8 mouse cellular contexts compared by ENCODE assay signal in the genomic region with DNA sequence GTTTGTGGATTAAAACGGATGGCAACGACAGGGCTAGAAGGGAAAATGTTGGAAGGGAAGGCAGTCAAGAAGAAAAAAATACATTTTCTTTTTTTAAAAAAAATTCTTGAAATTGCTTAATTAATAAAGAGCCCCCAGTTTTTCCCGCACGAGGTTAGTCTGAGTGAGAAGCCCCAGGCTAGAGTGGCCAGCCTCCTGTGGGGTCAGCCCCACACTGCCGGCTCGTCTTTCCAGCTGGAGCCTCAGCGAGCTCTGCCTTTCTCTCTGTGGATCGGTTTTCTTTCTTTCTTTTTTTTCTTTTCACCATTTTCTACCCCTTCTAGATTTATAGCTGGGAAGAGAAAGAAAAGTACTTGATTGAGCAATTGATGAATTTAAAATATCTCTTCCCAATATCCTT. TPM values are rescaled to one million over a fixed set of nuclear protein-coding genes. Genes with fewer than 3 reads are reported as not detected.
DNase-seq lines count a peak whose midpoint lies in the region; ATAC-seq and TF ChIP-seq lines count a peak whose summit lies in the region.

No protein-coding gene starts in this region.

- no peaks in the 10 kb centered on the region for H3K36me3 ChIP-seq in kidney, embryonic 16.5 days (ENCODE audit: insufficient read depth, low read length)
- no peaks in the 10 kb centered on the region for H3K36me3 ChIP-seq in intestine, embryonic 16.5 days (ENCODE audit: control insufficient read depth, insufficient read depth, low read length)
- H3K36me3 ChIP-seq in neural tube, embryonic 13.5 days: no peaks in the 10 kb centered on the region

- H3K4me1 ChIP-seq in kidney, embryonic 16.5 days (ENCODE audit: insufficient read depth, low read length): peaks cover 51% of the 10 kb centered on the region
- H3K4me1 ChIP-seq in embryonic fibroblast, embryonic 13.5 days (ENCODE audit: control insufficient read depth, insufficient read depth, low read length): peaks cover 22% of the 10 kb centered on the region
- peaks cover 45% of the 10 kb centered on the region for H3K4me1 ChIP-seq in intestine, embryonic 16.5 days (ENCODE audit: control insufficient read depth, insufficient read depth, low read length)
- H3K4me1 ChIP-seq in neural tube, embryonic 13.5 days (replicated peaks): peaks cover 59% of the 10 kb centered on the region

- ATAC-seq in kidney, embryonic 16.5 days (ENCODE audit: low FRiP score, low TSS enrichment): no peak
- no peak for ATAC-seq in intestine, embryonic 16.5 days
- ATAC-seq in neural tube, embryonic 13.5 days (ENCODE audit: low read depth): no peak

- H3K4me2 ChIP-seq in kidney, embryonic 16.5 days (replicated peaks; ENCODE audit: low read depth, low read length): peak overlapping the region; percentile 88
- peak overlapping the region; percentile 83 for H3K4me2 ChIP-seq in intestine, embryonic 16.5 days (ENCODE audit: low read depth, low read length)
- H3K4me2 ChIP-seq in neural tube, embryonic 13.5 days: peak overlapping the region; percentile 99

- H3K9ac ChIP-seq in kidney, embryonic 16.5 days (replicated peaks; ENCODE audit: low read length): peak overlapping the region; percentile 76
- peak overlapping the region; percentile 98 for H3K9ac ChIP-seq in intestine, embryonic 16.5 days (ENCODE audit: low read depth, low read length)
- peak overlapping the region; percentile 100 for H3K9ac ChIP-seq in neural tube, embryonic 13.5 days

- 7% methylated on average over 8 of the region's 8 CpGs for WGBS in kidney, embryonic 16.5 days
- 20% methylated on average over 8 of the region's 8 CpGs for WGBS in intestine, embryonic 16.5 days
- 3% methylated on average over 8 of the region's 8 CpGs for WGBS in neural tube, embryonic 13.5 days

- H3K27ac ChIP-seq in kidney, embryonic 16.5 days (ENCODE audit: low read length): peak overlapping the region; percentile 96
- H3K27ac ChIP-seq in embryonic fibroblast, embryonic 13.5 days (ENCODE audit: insufficient read depth, low read length): peak overlapping the region; percentile 93
- peak overlapping the region; percentile 94 for H3K27ac ChIP-seq in intestine, embryonic 16.5 days (ENCODE audit: low read length)
- peak overlapping the region; percentile 100 for H3K27ac ChIP-seq in neural tube, embryonic 13.5 days (replicated peaks)

- DNase-seq in kidney, postnatal 25 days: no peak
- DNase-seq in adipocyte (ENCODE audit: low spot score): no peak
- DNase-seq in T-cell, adult 2 months (ENCODE audit: low spot score): no peak
- no peak for DNase-seq in left cerebral cortex, adult 11 months (ENCODE audit: low spot score)

- peak overlapping the region; percentile 77 for H3K4me3 ChIP-seq in kidney, embryonic 16.5 days (ENCODE audit: low read length)
- peak overlapping the region; percentile 25 for H3K4me3 ChIP-seq in embryonic fibroblast, embryonic 13.5 days (ENCODE audit: insufficient read depth, low read length)
- H3K4me3 ChIP-seq in intestine, embryonic 16.5 days (ENCODE audit: low read length): peak overlapping the region; percentile 34
- peak overlapping the region; percentile 79 for H3K4me3 ChIP-seq in neural tube, embryonic 13.5 days

- no peaks in the 10 kb centered on the region for H3K27me3 ChIP-seq in kidney, embryonic 16.5 days (ENCODE audit: insufficient read depth, low read length)
- no peaks in the 10 kb centered on the region for H3K27me3 ChIP-seq in intestine, embryonic 16.5 days (replicated peaks; ENCODE audit: control insufficient read depth, insufficient read depth, low read length)
- no peaks in the 10 kb centered on the region for H3K27me3 ChIP-seq in neural tube, embryonic 13.5 days

- no peak for TF ChIP-seq CTCF in embryonic fibroblast, embryonic 13.5 days (IDR thresholded peaks at IDR 0.05; ENCODE audit: borderline replicate concordance, insufficient read depth, low read length)

- H3K9me3 ChIP-seq in kidney, embryonic 16.5 days (ENCODE audit: low read length): no peaks in the 10 kb centered on the region
- H3K9me3 ChIP-seq in intestine, embryonic 16.5 days (ENCODE audit: control insufficient read depth, low read length): no peaks in the 10 kb centered on the region
- no peaks in the 10 kb centered on the region for H3K9me3 ChIP-seq in neural tube, embryonic 13.5 days

- no peak for TF ChIP-seq POLR2A in embryonic fibroblast, embryonic 13.5 days (IDR thresholded peaks at IDR 0.05; ENCODE audit: low read depth, low read length)

RNA-seq across cellular contexts. Expression of gene Bahcc1, which starts 5.6 kb away (rescaled TPM):
- 13.2 and 14.2 TPM in 2 replicates for polyA plus RNA-seq in kidney, embryonic 16.5 days (2015; fragmentation: Nextera tagmentation; extraction: Ambion mirVana)
- polyA plus RNA-seq in embryonic fibroblast, embryonic 13.5 days (2011; ENCODE audit: insufficient read length, low read depth, missing spikeins): 17.9 and 18.6 TPM in 2 replicates
- polyA plus RNA-seq in intestine, embryonic 16.5 days (2015; fragmentation: Nextera tagmentation; extraction: Ambion mirVana): 4.9 and 5.7 TPM in 2 replicates
- 13.6 and 15.3 TPM in 2 replicates for polyA plus RNA-seq in neural tube, embryonic 13.5 days (2015; fragmentation: Nextera tagmentation; extraction: Ambion mirVana)

Comparison
In these comparisons a context has a peak if more than half of its experiments do, and no peak if none do; other contexts are left out.
1. H3K4me3 ChIP-seq: peak in every context shown above with its lines; median percentile 79 in neural tube, embryonic 13.5 days; 77 in kidney, embryonic 16.5 days; 34 in intestine, embryonic 16.5 days; 25 in embryonic fibroblast, embryonic 13.5 days.